ENCODE assay signal across 12 mouse cellular contexts in genomic region chr13:24244613-24245012, GRCm38 (mm10). TPM values are rescaled to one million over a fixed set of nuclear protein-coding genes. Genes with fewer than 3 reads are reported as not detected.
DNase-seq lines count a peak whose midpoint lies in the region; TF ChIP-seq lines count a peak whose summit lies in the region.
"Had no signal": no experiment of that assay in that cellular context is flagged by ENCODE, and none has a peak within 500 bp of the region (broad histone marks: within the 10 kb centered on the region; RNA-seq: fewer than 3 reads in every experiment).

No protein-coding gene starts in this region.

- H3K36me3 ChIP-seq in thymus, adult 2 months (ENCODE audit: control insufficient read depth, insufficient read depth, low read length): no peaks in the 10 kb centered on the region
- H3K36me3 ChIP-seq: limb, embryonic 12.5 days had no signal

- intact Hi-C loops in gastrocnemius, postnatal 36 days (cut with DNase I): no loop called here
- intact Hi-C loops in heart, postnatal 25 days (cut with DNase I): no loop called here

- 90% methylated on average over 11 of the region's 11 CpGs for WGBS in thymus, adult 2 months

- no peak for TF ChIP-seq CTCF in thymus, adult 2 months (IDR thresholded peaks at IDR 0.05; ENCODE audit: borderline replicate concordance, control insufficient read depth, extremely low read depth, insufficient read depth, low read length, poor library complexity)

- H3K4me3 ChIP-seq in thymus, adult 2 months (ENCODE audit: control insufficient read depth, insufficient read depth, low read length): no peak overlapping the region
- H3K4me3 ChIP-seq: limb, embryonic 12.5 days had no signal

- H3K27ac ChIP-seq in thymus, adult 2 months (ENCODE audit: control insufficient read depth, insufficient read depth, low read length): no peak overlapping the region
- H3K27ac ChIP-seq: limb, embryonic 12.5 days had no signal

- TF ChIP-seq POLR2A in thymus, adult 2 months (IDR thresholded peaks at IDR 0.05; ENCODE audit: control insufficient read depth, extremely low read depth, insufficient read depth, low read length, poor library complexity): no peak

- no peaks in the 10 kb centered on the region for H3K4me1 ChIP-seq in thymus, adult 2 months (replicated peaks; ENCODE audit: control insufficient read depth, insufficient read depth, low read length)

- no peaks in the 10 kb centered on the region for H3K27me3 ChIP-seq in thymus, adult 2 months (ENCODE audit: control insufficient read depth, insufficient read depth, low read length)
- H3K27me3 ChIP-seq: limb, embryonic 12.5 days had no signal

- peak; percentile 7 for DNase-seq in gastrocnemius, adult 18-20 months (ENCODE audit: low spot score)
- no peak for DNase-seq in gastrocnemius, postnatal 36 days
- peak; percentile 43 for DNase-seq in kidney, postnatal 14 days
- no peak for DNase-seq in kidney, postnatal 36 days
- DNase-seq in heart, postnatal 25 days (ENCODE audit: low spot score): peak; percentile 34
- peak; percentile 63 to 78 for DNase-seq in lung, postnatal 4 days
- DNase-seq in frontal cortex, postnatal 10 days (ENCODE audit: low spot score in 2 of 2): no peak
- no peak for DNase-seq in thymus, adult 2 months
- DNase-seq: cerebellum, adult 11 months; kidney, adult 11 months; layer of hippocampus, postnatal 36 days had no signal

RNA-seq across cellular contexts. Expression of gene Carmil1, which starts 36.0 kb away (rescaled TPM):
- total RNA-seq in gastrocnemius, adult 18-20 months (2021): 1 to 10 TPM; 1.9 to 2.6 TPM
- 1 to 10 TPM; 1.5 to 2.8 TPM for total RNA-seq in gastrocnemius, postnatal 36 days (2021)
- total RNA-seq in heart, postnatal 25 days (2021): 10 to 100 TPM in 1 of 2 experiments, 1 to 10 TPM in 1; 9.1 to 10.6 TPM
- polyA plus RNA-seq in thymus, adult 2 months (2012; rRNA removed): 2.1 TPM in 2 replicates

Comparison
In these comparisons a context has a peak if more than half of its experiments do, and no peak if none do; other contexts are left out.
1. DNase-seq: peak in gastrocnemius, adult 18-20 months (single experiment), kidney, postnatal 14 days (single experiment), heart, postnatal 25 days (single experiment) and lung, postnatal 4 days (2 of 2); none in gastrocnemius, postnatal 36 days (0 of 2), kidney, postnatal 36 days (0 of 2), frontal cortex, postnatal 10 days (0 of 2) and thymus, adult 2 months (single experiment).